Mouse (Mus musculus) NIH3T3 (cell line): ENCODE results near the gene Pnp2.
"Not testable (repeated sequence)": the region's sequence is repeated elsewhere in the genome, so short reads cannot be mapped to it uniquely, and the experiment has no call there.

Experiments used
- DNase-seq: peaks from one replicate; pipeline ENCODE4 v3.0.0-alpha.2; 2012; ENCODE audit warnings: low read depth

Pnp2 gene

DNA sequence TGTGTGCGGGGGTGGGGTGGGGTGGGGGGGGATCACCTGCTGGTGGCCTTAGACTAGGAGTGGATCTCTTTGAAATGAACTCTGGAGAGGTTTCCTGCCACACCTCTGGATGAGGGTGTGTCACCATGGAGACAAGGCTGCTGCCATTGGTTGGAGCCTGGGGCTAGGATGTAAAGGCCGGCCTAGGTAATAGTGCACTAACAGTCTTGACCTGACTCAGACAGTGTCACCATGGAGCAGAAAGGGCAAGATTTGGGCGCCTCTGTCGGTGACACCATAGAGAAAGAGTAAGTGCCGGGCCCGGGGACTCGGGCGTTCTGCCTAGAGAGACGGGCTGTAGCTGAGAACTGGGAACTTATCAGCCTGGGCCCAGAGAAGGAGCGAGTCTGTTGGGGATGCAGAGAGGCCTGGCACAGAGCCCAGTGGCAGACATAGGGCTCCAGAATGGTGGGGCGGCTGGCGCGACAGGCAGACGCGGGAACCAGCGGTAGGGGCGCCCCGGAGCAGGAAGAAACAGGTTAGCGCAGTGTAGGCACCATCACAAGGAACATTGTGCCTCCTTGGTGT, at the start of gene Pnp2:
Gene Pnp2 (plus strand): TSS at position 51 of the 567 bp plus-strand sequence.
- DNase-seq, result not testable (repeated sequence)

DNA sequence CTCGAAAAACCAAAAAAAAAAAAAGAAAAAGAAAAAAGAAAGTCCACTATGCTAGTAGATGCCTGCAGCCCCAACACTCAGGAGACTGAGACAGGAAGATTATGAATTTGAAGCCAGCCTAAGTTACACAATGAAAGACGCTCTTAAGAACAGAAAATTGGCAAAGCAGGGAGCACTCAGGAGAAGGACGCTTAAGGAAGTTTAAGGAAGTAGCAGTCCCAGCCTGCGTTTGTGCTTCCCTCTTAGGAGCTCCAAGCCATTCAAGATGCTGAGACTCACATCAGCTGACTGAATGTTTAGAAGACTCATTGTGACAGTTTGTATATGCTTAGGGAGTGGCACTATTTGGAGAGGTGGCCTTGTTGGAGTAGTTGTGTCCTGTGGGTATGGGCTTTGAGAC, 47.7 kb upstream of the Pnp2 start:
- no peak for DNase-seq

DNA sequence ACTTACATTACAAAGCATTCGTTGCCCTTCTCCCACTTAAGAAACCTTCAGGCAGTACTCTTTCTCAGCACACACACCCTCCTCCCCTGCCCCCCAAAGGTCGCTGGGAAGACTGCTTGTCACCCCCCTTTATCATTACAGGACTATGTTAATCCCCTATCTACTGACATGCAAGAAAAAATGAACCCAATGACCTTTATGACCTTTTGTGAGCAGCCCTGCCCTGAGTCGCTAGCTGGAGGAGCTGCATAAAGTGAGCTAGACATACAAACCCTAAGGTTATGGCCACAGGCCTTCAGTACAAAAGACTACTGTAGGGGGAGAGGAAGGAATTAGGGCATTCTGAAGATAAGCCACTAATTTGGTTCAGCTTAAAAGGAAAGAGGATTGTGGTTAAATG, 44.4 kb upstream of the Pnp2 start:
- DNase-seq, result no peak

DNA sequence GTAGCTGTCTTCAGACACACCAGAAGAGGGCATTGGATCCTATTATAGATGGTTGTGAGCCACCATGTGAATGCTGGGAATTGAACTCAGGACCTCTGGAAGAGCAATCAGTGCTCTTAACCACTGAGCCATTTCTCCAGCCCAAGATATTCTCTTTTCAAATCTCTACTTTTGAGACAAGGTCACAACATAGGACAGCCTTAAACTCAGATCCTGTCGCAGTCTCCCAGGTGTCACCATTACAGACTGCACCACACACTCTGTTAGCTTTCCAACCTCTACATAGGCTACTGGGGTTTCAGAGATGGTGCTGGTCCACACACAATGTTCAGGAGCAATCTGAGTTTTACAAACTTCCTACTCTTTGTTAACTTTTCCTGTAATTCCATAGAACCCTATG, 32.4 kb upstream of the Pnp2 start:
- peak; percentile 3 for DNase-seq

DNA sequence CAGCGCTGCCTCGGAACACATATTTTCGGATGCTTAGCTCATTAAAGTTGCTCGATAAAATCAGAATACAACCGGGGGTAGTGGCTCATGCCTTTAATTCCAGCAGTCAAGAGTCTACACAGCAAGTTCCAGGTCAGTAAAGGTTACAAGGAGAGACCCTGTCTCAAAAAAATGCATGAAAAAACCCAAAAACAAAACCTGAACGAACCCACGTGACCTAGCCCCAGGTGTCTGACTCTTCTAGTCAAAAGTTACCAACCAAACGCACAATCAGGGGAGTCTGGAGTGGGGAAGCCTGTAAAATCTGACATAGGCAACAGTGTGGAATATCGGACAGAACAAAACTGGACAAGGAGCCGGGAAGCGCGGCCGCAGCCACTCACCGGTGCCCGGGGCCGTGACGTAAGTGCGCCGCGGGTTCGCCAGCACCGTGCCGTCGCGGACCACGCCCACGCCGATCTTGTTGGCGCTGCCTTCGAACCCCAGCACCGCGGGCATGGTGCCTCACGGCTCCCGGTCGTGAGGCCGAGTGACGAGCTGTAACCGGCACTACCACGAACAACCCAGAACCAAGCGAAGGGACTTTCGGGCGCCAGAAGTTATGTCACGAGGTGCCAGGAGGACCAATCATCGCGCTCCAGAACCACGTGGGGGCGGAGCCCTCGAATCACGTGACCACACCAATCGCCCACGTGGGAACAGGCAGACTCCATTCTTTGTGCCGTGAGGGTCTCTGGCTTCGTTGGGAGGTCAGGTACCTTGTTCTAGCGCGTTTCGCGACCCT, 31.3 kb upstream of the Pnp2 start, which contains the start of the genes Osgep and Apex1:
Gene Osgep (minus strand): TSS at position 613 of the 784 bp plus-strand sequence.
Gene Apex1 (plus strand): TSS at position 688 of the 784 bp plus-strand sequence.
- peak; percentile 96 for DNase-seq

DNA sequence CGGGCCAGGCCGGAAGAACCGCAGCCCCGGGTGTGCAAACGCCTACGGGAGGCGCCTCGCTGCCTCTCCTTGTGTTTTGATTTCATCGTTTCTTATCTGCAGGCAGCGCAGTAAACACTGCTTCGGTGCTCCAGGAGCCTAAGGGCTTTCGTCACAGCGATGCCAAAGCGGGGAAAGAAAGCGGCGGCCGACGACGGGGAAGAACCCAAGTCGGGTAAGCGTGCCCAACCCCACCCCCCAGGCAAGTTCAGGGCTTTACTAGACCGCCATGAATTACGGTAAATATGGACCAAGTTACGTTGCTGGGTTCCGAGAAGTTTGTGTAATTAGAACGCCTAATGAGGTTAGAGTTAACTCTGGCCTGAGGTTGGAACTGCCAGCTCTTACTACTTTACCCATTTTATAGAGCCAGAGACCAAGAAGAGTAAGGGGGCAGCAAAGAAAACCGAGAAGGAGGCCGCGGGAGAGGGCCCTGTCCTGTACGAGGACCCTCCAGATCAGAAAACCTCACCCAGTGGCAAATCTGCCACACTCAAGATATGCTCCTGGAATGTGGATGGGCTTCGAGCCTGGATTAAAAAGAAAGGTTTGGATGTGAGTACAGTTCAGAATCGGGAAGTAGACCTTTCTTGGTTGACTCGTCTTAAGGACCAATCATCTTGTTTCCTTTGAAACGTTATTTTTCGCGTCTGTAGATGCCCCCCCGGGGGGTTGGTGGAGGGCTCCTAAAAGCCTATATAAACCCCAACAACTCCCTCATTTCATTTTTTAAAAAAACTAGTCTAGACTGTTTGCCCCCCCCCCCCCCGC, 30.5 kb upstream of the Pnp2 start:
- DNase-seq, result peak; percentile 31

DNA sequence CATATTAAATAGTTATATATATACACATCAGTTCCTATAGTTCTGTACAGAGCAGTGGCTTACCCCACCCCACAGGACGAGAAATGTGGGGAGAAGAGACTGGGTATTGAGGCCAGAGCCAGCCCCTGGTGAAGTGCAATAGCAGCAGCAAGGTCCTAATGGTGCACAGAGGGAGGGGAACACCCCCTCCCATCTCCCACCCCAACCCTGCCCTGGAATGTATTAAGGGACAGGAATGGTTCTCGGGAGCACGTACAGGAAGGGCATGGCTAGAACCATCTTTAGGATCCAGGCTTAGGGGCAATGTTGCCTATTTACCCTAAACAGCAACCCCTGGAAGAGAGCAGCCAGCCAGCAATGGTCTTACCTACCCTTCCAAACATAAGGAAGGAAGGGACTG, 28.4 kb upstream of the Pnp2 start:
- no peak for DNase-seq

DNA sequence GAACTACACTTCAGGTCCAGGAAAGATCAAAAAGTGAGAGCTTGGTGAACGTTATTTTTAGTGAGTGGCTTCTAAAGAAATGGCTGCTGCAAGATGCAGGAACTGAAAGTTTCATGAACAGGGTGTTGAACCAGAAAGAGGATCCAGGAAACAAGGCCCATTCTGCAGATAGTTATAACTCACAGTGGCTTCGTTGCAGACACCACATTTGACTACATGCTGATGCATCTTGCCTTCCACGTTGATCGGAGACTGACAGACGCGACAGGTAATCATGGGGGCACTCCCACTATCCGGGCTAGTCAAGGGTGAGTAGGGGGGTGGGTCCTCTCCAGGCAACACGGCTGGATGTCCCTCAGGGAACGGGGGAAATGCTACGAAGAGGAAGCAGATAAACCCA, 25.8 kb upstream of the Pnp2 start:
- DNase-seq, result no peak

DNA sequence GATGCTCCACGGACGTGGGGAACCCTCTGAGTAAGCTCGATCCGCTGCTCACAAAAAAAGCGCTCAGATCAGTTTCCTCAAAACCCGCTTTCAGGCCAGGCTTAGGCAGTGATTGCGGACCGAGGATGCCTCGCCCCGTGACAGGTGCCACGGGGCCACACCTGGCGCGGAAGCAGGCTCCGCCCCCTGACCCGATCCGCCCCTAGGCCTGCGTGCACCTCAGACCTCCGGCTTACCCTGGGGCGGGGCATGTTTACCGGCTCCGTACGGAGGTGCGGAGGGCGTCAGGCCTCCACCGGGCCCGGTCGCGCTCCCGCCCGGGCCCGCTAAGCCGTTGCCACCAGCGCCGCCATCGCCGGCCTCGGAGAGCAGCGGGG, 25.4 kb upstream of the Pnp2 start:
- no peak for DNase-seq

DNA sequence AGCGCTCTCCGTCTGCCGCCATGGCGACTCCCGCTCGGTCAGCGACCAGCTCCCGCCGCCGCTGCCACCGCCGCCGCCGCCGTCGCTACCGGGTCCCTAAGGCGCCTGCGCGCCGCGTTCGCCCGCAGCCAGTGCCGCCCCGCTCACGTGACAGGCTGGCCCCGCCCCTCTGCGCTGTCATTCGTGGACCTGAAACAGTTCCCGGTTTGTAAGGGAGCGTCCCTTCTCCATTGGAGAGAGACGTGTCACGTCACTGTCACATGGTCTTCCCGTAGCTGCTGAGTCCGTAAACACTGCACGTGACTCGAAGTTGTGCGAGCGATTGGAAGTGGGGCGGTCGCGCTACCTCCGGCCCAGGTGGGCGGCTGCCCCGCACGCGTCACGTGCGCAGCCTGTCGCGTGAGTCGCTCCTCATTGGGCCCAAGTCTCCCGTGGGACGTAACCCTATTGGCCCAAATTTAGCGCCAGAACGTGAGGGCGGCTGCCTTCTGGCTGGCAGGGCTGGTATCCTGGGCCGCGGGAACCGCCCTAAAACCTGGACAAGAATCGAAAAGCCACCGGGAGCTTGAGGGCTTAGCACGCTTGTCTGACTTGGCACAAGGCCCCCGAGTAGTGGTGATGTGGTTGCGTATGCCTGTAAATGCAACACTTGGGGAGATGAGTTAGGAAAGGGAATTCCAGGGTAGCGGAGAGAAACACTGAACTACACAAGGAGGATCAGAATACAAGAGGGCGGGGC, 24.9 kb upstream of the Pnp2 start, which contains the start of the genes Pip4p1 and Pnp:
Gene Pip4p1 (minus strand): TSS at position 103 of the 739 bp plus-strand sequence.
Gene Pnp (plus strand): TSS at position 329 of the 739 bp plus-strand sequence.
- DNase-seq, result peak; percentile 97

DNA sequence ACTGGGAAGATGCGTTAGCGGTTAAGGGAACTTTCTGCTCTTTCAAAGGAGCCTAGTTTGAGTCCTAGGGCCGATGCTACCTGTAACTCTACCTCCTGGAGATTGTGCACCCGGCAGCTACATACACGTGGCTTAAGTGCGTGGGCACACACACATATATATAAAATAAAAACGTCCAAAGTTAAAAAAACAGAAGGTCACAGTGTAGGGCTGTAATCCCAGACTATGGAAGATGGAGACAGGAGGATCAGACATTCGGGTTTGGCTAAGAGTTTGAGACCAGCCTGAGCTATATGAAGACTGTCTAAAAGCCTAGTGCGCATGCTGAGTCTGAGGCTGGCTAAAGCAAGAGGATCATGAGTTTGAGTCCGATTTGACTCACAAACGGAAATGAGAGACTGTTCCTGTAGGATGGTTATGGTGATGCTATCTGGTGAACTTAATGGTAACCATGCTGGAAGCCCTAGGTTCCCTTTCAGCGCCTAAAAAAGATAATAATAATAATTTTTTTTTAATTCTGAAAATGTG, 24.2 kb upstream of the Pnp2 start:
- DNase-seq, result peak; percentile 51

DNA sequence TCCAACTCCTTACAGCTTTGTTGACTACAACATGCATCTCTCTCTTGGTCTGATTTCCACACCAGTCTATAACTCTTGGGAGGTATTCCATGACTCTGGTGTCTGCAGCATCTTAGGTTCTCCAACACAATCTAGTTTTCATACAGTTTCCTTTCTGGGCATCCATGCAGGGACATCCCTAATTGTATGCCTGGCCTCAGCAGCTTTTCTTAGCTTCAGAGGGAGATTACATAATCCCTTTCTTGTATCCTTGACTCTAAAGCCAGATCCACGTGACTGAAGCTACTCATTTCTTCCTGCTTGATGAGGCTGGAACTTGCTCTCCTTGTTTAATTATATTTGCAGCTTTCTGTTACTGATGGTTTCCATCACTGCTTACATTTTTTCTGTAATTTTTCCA, 19.1 kb upstream of the Pnp2 start:
- DNase-seq, result peak; percentile 1

DNA sequence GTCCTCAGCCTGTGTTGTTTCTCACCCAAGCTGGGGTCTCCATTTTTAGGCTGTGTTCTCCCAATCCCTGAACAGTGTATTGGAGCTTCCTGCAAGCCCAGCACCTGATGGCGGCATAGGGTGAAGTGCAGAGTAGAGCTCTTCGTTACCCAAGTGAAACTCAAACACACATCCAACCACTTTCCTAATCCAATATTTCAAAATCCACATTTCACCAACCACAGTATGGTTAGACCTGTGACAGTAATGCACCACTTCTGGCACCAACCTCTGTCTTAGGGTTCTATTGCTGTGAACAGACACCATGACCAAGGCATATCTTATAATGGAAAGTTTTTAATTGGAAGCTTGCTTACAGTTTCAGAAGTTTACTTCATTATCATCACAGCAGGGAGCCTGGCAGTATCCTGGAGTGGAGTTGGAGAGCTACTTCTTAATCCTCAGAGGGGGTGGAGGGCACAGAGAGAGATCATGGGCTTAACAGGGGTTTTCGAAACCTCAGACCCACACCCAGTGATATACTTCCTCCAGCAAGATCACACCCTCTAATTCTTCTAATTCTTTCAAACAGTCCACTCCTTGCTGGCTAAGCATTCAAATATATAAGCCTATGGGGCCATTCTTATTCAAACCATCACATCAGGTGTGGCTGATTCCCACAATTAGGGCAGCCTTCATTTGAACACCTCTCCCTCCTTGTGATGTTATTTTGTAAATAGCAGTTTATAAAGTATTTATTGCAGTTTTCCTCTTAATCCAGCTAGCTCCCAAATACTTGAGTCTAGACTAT, 17.5 kb upstream of the Pnp2 start:
- no peak for DNase-seq

DNA sequence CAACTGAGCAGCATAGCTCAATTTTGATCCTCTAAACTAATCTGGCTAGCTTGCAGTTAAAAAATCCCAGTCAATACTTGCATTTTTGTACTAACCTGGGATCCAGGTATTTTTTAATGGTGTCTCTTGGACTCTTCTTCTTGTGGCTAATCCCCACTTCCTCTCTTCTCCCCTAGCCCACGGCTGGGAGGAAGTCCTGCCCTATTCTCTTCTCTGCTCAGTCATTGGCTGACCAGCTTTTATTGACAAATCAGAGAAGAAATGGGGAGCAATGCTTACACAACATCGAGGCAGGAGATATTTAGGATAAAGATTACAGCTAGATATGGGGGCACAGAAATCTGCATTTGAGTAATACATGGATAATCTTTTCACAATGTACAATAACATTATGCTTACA, 16.9 kb upstream of the Pnp2 start:
- DNase-seq, result peak; percentile 28

DNA sequence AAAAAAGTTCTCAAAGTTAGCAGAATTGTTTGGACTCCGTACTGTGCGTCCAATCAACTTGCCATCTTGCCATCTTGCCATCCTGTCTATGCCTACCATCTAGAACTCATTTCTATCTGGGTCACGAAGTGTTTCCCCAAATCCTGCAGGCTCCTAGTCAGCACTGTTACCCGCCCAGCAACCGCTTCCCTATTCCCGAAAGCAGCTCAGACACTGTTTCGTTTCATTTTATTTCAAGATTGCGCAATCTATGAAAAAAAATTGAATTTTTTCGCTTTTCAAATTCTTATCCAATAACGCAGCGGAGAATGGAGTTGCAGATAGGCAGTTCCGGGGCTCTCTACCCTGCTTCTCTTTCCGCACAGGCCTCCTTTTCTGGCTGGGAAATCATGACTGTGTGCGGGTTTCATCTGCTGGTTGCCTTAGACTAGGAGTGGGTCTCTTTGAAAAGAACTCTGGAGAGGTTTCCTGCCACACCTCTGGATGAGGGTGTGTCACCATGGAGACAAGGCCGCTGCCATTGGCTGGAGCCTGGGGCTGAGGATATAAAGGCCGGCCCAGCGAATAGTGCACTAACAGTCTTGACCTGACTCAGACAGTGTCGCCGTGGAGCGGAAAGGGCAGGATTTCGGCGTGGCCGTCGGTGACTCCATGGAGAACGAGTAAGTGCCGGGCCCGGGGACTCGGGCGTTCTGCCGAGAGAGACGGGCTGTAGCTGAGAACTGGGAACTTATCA, 11.7 kb upstream of the Pnp2 start, which contains the start of gene Gm49342:
Gene Gm49342 (plus strand): TSS at position 586 of the 736 bp plus-strand sequence.
- peak; percentile 93 for DNase-seq

DNA sequence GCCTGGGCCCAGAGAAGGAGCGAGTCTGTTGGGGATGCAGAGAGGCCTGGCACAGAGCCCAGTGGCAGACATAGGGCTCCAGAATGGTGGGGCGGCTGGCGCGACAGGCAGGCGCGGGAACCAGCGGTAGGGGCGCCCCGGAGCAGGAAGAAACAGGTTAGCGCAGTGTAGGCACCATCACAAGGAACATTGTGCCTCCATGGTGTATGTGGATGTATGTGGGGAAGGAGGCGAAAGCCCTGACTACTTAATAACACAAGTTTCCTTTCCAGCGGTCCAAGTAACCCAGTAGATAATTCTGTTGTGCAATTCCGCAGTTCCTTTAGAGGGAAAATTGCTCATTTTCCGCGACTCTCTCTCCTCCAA, 11.1 kb upstream of the Pnp2 start:
- DNase-seq, result peak; percentile 76

DNA sequence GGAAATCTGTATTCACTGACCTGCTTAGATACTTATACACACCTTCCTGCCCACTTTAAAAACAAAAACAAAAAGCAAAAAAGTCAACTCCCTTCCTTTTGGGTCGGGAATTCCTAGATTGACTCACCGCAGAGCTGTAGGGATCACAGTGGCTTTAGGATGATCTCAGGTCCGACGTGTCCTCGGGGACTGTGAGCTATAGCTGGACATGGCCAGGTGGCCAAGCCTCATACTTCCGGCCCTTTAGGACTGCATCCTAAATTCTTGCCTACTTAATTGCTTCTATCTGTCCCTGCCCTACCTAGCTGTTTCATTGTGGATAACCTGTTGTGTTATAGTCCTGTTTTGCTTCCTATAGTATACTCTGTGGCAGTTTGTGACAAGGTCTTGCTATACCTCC, 10.7 kb upstream of the Pnp2 start:
- DNase-seq, result not testable (repeated sequence)

DNA sequence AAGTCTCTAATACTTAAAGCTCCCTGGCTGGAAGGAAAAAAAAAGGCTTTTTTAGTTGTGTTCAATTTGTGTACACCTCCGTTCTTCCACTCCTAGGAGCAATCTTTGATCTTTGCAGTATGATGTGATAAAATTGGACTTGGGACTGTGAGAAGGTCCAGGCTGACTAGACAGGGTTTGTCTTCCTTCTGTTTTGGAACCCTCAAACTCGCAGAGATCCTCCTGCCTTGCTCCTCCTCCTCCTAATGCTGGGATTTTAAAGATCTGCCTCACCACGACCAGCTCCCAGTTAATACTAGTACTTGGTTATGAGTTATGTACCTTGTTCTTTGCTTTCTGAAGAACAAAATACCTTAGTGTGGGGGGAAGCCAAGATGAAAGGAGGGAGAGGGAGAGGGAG, 10.3 kb upstream of the Pnp2 start:
- DNase-seq, result not testable (repeated sequence)

DNA sequence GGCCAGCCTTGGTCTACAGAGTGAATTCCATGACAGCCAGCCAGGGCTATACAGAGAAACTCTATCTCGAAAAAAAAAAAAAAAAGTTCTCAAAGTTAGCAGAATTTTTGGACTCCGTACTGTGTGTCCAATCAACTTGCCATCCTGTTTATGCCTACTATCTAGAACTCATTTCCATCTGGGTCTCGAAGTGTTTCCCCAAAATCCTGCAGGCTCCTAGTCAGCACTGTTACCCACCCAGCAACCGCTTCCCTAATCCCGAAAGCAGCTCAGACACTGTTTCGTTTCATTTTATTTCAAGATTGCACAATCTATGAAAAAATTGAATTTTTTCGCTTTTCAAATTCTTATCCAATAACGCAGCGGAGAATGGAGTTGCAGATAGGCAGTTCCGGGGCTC, 305 bp upstream of the Pnp2 start:
- no peak for DNase-seq

DNA sequence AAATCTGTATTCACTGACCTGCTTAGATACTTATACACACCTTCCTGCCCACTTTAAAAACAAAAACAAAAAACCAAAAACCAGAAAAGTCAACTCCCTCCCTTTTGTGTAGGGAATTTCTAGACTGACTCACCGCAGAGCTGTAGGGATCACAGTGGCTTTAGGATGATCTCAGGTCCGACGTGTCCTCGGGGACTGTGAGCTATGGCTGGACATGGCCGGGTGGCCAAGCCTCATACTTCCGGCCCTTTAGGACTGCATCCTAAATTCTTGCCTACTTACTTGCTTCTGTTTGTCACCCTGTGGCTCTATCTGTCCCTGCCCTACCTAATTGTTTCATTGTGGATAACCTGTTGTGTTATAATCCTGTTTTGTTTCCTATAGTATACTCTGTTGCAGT, 932 bp downstream of the Pnp2 start:
- not testable (repeated sequence) for DNase-seq
